Mouse (Mus musculus) CD8-positive naive resting alpha-beta T cell, adult 2 months (primary cell): ENCODE measurements around the gene Eif3g.

Experiments
- DNase-seq, 2 experiments: peaks; one replicate each; pipeline ENCODE4 v3.0.0; 2022; ENCODE audit warnings: low read depth in 2 of 2, low spot score in 2 of 2

Eif3g gene

DNA sequence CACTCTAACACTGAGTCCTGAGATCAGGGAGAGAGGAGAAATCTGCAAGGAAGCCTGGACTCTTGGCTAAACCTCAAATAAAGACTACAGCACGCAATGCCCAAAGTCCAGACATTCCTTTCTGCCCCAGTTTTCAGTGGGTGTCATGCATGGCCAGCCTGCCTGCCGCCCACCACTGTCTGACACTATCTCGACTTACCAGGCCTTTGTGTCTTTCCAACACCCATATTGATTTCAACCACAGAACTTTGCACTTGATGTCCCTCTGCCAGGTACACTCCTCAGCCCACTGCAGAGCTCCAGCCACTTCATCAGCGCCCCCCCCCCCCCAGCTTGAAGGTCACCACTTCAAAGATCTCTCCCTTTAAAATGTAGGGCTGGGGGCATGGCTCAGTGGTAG lies 36.2 kb downstream of the Eif3g start:
- DNase-seq = no peak

DNA sequence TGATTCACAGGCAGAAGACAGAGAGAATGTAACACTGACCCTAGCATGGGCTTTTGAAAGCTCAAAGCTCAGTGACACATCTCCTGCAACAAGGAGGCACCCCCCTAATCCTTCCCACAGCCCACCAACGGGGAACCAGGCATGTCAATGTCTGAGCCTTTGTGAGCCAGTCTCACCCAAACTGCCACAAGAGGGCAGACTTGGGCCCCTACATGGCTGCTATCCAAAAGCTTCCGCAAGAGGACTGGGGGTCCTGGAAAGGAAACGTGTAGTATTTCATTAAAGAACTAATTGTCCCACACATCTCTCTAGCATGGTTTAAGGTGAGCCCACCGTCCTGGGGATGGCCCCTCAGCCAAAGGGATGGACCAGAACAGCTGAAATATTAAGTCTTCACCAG lies 36.6 kb downstream of the Eif3g start:
- peak in 1 of 2 experiments; percentile 44 for DNase-seq

DNA sequence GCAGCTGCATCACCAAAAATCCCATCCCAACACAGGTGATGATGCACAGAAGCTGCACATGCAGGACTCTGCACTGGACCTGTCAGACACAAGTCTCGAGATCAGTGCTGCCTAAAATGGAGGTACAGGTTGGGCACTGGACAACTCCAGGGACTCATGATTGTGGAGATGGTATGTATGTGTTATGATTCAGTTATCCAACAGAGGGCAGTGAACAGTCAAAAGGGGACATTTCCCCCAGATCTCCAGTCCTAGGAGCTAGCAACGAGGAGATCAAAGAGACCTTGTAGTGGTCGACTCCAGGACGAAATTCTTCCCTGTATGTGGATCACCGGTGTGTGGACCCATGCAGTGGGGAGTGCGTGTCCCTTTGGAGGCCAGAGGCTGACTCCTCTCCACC lies 38.5 kb downstream of the Eif3g start:
- DNase-seq = no peak

DNA sequence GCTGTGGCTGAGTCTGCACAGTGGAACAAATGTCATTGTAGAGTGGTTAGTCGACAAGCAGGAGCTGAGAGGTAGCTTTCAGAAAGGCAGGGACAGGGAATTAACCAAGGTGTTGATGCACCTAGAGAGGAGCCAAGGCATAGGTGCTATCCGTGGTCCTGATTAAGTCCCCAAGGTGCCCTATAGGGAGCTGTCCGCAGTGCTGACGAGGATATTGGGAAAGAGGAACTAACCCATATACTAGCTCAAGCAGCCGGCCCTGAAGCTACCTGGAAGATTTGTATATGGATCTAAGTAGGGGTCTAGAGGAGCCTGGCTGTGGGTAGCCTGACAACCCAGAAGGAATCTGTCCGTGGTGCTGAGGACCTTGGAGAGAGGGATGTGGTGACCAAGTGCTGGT lies 41.3 kb downstream of the Eif3g start:
- no peak for DNase-seq

DNA sequence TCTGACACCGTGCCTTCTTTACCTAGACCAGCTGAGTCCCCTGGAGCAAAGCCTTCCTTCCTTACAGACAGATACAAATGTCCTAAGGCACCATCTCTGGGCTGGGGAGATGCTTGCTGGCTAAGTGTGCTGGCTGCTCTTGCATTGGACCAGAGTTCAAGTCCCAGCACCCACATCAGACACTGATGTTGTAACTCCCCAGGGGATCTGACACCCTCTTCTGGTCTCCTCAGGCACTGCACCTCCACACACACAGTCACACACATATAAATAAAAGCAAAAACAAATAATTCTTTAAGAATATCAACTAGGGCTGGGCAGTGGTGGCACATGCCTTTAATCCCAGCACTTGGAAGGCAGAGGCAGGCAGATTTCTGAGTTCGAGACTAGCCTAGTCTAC lies 48.2 kb downstream of the Eif3g start:
- no peak for DNase-seq
